In the genomic region with DNA sequence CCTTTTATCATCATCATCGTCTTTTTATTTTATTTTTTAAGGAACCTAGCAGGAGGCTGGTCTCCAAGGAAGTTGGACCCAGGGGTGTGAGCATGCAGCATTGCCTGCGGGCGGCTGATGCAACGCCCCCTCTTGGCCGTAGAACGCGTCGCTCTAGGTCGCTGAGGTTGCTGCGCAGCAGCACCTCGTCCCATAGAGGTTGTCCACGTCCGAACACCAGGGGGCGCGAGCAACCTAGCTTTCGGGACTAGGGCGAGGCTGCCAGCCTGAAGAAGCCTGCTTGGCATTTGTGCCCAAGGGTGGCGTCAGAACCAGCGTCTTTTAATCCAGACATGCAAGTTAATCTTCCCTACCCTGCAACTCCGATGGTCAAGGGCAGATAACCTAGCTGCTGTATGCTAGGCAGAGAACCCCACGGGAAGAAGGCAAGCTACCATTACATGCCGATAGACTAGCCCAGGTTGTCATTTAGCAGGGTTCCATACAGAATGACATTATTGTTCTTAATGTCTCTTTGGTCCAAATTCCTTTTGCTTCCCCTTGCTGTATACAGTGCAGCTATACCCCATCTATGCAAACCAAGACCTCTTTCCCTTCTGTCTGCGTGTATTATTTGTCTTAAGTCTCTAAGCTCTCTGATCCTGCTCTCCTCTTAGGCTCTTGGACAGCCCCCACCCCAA, we compare ENCODE assay signal across 8 mouse cellular contexts. TPM values are rescaled to one million over a fixed set of nuclear protein-coding genes. Genes with fewer than 3 reads are reported as not detected.
A peak's percentile ranks its signal among the peaks of the same experiment; 100 is the strongest.
DNase-seq lines count a peak whose midpoint lies in the region; ATAC-seq and TF ChIP-seq lines count a peak whose summit lies in the region.

No protein-coding gene starts in this region.

- ATAC-seq in forebrain, embryonic 14.5 days, result peak; percentile 82
- peak; percentile 47; the same call in 1 of the 2 replicates for ATAC-seq in liver, embryonic 16.5 days (ENCODE audit: low read depth)
- ATAC-seq in neural tube, embryonic 12.5 days (ENCODE audit: low FRiP score, low read depth), result peak; percentile 74
- ATAC-seq in stomach, postnatal 0 days (ENCODE audit: low FRiP score, low TSS enrichment), result peak; percentile 89

- no peaks in the 10 kb centered on the region for H3K27me3 ChIP-seq in forebrain, embryonic 14.5 days (replicated peaks; ENCODE audit: control insufficient read depth, insufficient read depth, low read length)
- no peaks in the 10 kb centered on the region; the same call in 1 of the 2 replicates for H3K27me3 ChIP-seq in liver, embryonic 16.5 days (ENCODE audit: control insufficient read depth, insufficient read depth, low read depth, low read length)
- no peaks in the 10 kb centered on the region for H3K27me3 ChIP-seq in neural tube, embryonic 12.5 days (replicated peaks)
- no peaks in the 10 kb centered on the region for H3K27me3 ChIP-seq in stomach, postnatal 0 days (ENCODE audit: control insufficient read depth, insufficient read depth, low read length)

- H3K4me1 ChIP-seq in forebrain, embryonic 14.5 days (ENCODE audit: control insufficient read depth, insufficient read depth, low read length), result peaks cover 2% of the 10 kb centered on the region
- H3K4me1 ChIP-seq in liver, embryonic 16.5 days (ENCODE audit: control insufficient read depth, low read depth, low read length), result no peaks in the 10 kb centered on the region; the same call in 1 of the 2 replicates
- H3K4me1 ChIP-seq in neural tube, embryonic 12.5 days, result peaks cover 11% of the 10 kb centered on the region
- H3K4me1 ChIP-seq in stomach, postnatal 0 days (replicated peaks; ENCODE audit: control insufficient read depth, insufficient read depth), result peaks cover 5% of the 10 kb centered on the region; the same call in 1 of the 2 replicates

- no peak overlapping the region for H3K27ac ChIP-seq in forebrain, embryonic 14.5 days (ENCODE audit: low read depth, low read length)
- H3K27ac ChIP-seq in liver, embryonic 16.5 days (ENCODE audit: low read length), result no peak overlapping the region
- no peak overlapping the region for H3K27ac ChIP-seq in neural tube, embryonic 12.5 days
- H3K27ac ChIP-seq in stomach, postnatal 0 days (replicated peaks), result no peak overlapping the region

- no peaks in the 10 kb centered on the region for H3K9me3 ChIP-seq in forebrain, embryonic 14.5 days (replicated peaks; ENCODE audit: control insufficient read depth, low read length)
- H3K9me3 ChIP-seq in liver, embryonic 16.5 days (replicated peaks; ENCODE audit: control insufficient read depth, low read length), result no peaks in the 10 kb centered on the region
- no peaks in the 10 kb centered on the region for H3K9me3 ChIP-seq in neural tube, embryonic 12.5 days
- no peaks in the 10 kb centered on the region for H3K9me3 ChIP-seq in stomach, postnatal 0 days (ENCODE audit: control insufficient read depth, low read length)

- no peak for TF ChIP-seq EP300 in stomach, postnatal 0 days (optimal IDR thresholded peaks at IDR 0.05)

- peak; percentile 98 for TF ChIP-seq CTCF in stomach, postnatal 0 days (IDR thresholded peaks at IDR 0.05; ENCODE audit: low read depth)

- 13% methylated on average over 23 of the region's 23 CpGs for WGBS in forebrain, embryonic 14.5 days
- 9% methylated on average over 23 of the region's 23 CpGs for WGBS in liver, embryonic 16.5 days (ENCODE audit: insufficient replicate concordance)
- 13% methylated on average over 23 of the region's 23 CpGs for WGBS in neural tube, embryonic 12.5 days
- WGBS in stomach, postnatal 0 days, result 13% methylated on average over 23 of the region's 23 CpGs

- H3K4me3 ChIP-seq in forebrain, embryonic 14.5 days (ENCODE audit: low read depth, low read length), result no peak overlapping the region
- H3K4me3 ChIP-seq in liver, embryonic 16.5 days (ENCODE audit: low read depth, low read length), result no peak overlapping the region
- H3K4me3 ChIP-seq in neural tube, embryonic 12.5 days, result no peak overlapping the region
- H3K4me3 ChIP-seq in stomach, postnatal 0 days (ENCODE audit: low read depth, low read length), result no peak overlapping the region

- DNase-seq in ES-CJ7 (ENCODE audit: low read depth, low spot score), result peak; percentile 86
- peak; percentile 84 for DNase-seq in cerebellum, adult 11 months
- DNase-seq in forebrain, embryonic 14.5 days (ENCODE audit: low spot score), result peak; percentile 94
- DNase-seq in heart, postnatal 10 days, result peak; percentile 92 to 96
- peak; percentile 94 for DNase-seq in kidney, postnatal 4 days
- DNase-seq in stomach, postnatal 0 days (ENCODE audit: low spot score), result peak; percentile 92

- intact Hi-C loops in heart, postnatal 10 days (cut with DNase I), result loop anchor here (1.0 to 10.0 kb wide), 2 partner anchors 66 to 172 kb away; no protein-coding TSS in a partner anchor

- peak overlapping the region; percentile 12; the same call in 1 of the 2 replicates for H3K4me2 ChIP-seq in forebrain, embryonic 14.5 days (ENCODE audit: low read length)
- H3K4me2 ChIP-seq in liver, embryonic 16.5 days (ENCODE audit: low read depth, low read length), result no peak overlapping the region
- peak overlapping the region; percentile 27 for H3K4me2 ChIP-seq in neural tube, embryonic 12.5 days (replicated peaks)
- H3K4me2 ChIP-seq in stomach, postnatal 0 days (replicated peaks; ENCODE audit: low read depth), result no peak overlapping the region

- no peak overlapping the region for H3K9ac ChIP-seq in forebrain, embryonic 14.5 days (ENCODE audit: low read length)
- no peak overlapping the region for H3K9ac ChIP-seq in liver, embryonic 16.5 days (ENCODE audit: low read depth, low read length)
- no peak overlapping the region for H3K9ac ChIP-seq in neural tube, embryonic 12.5 days
- no peak overlapping the region for H3K9ac ChIP-seq in stomach, postnatal 0 days (ENCODE audit: low read length)

- no peaks in the 10 kb centered on the region for H3K36me3 ChIP-seq in forebrain, embryonic 14.5 days (ENCODE audit: control insufficient read depth, insufficient read depth, low read length)
- no peaks in the 10 kb centered on the region for H3K36me3 ChIP-seq in liver, embryonic 16.5 days (ENCODE audit: control insufficient read depth, insufficient read depth)
- no peaks in the 10 kb centered on the region for H3K36me3 ChIP-seq in neural tube, embryonic 12.5 days
- H3K36me3 ChIP-seq in stomach, postnatal 0 days (ENCODE audit: control insufficient read depth, insufficient read depth, low read length), result no peaks in the 10 kb centered on the region

RNA-seq across cellular contexts. Expression of a gene that starts 31.1 kb away (rescaled TPM):
- polyA plus RNA-seq in forebrain, embryonic 14.5 days (2014; fragmentation: Nextera tagmentation; extraction: Ambion mirVana), result 0.38 and 0.83 TPM in 2 replicates
- total RNA-seq in heart, postnatal 10 days (2021), result 1 to 10 TPM in 1 of 2 experiments, under 1 TPM in 1; 0.84 to 2.1 TPM
- 0.11 and 0.19 TPM in 2 replicates for polyA plus RNA-seq in liver, embryonic 16.5 days (2015; fragmentation: Nextera tagmentation; extraction: Ambion mirVana)
- 0.70 and 0.72 TPM in 2 replicates for polyA plus RNA-seq in neural tube, embryonic 12.5 days (2016; fragmentation: Nextera tagmentation; extraction: Ambion mirVana)
- 1.3 and 1.5 TPM in 2 replicates for polyA plus RNA-seq in stomach, postnatal 0 days (2015; fragmentation: Nextera tagmentation; extraction: Ambion mirVana)

Comparison
In these comparisons a context has a peak if more than half of its experiments do, and no peak if none do; other contexts are left out.
1. H3K4me2 ChIP-seq: peak in forebrain, embryonic 14.5 days (single experiment) and neural tube, embryonic 12.5 days (single experiment); none in liver, embryonic 16.5 days (single experiment) and stomach, postnatal 0 days (single experiment).
2. Peak in every context shown above with its lines, with median percentiles within 50 percentile points of each other: DNase-seq and ATAC-seq.